ENCODE assay signal across 8 mouse cellular contexts in genomic region chr11:85392179-85392863, GRCm38 (mm10). TPM values are rescaled to one million over a fixed set of nuclear protein-coding genes. Genes with fewer than 3 reads are reported as not detected.
DNase-seq lines count a peak whose midpoint lies in the region; ATAC-seq and TF ChIP-seq lines count a peak whose summit lies in the region.

No protein-coding gene starts in this region.

- WGBS in heart, embryonic 10.5 days: 70% methylated on average over 12 of the region's 12 CpGs
- 64% methylated on average over 12 of the region's 12 CpGs for WGBS in limb, embryonic 13.5 days
- 62% methylated on average over 12 of the region's 12 CpGs for WGBS in stomach, embryonic 15.5 days
- WGBS in liver, postnatal 0 days (ENCODE audit: insufficient replicate concordance): 84% methylated on average over 12 of the region's 12 CpGs

- H3K4me3 ChIP-seq in heart, embryonic 10.5 days: no peak overlapping the region
- H3K4me3 ChIP-seq in limb, embryonic 13.5 days: no peak overlapping the region
- H3K4me3 ChIP-seq in stomach, embryonic 15.5 days (replicated peaks): no peak overlapping the region
- H3K4me3 ChIP-seq in liver, postnatal 0 days (ENCODE audit: low read depth, low read length): no peak overlapping the region

- no peaks in the 10 kb centered on the region for H3K36me3 ChIP-seq in heart, embryonic 10.5 days
- H3K36me3 ChIP-seq in limb, embryonic 13.5 days: no peaks in the 10 kb centered on the region
- H3K36me3 ChIP-seq in stomach, embryonic 15.5 days: no peaks in the 10 kb centered on the region
- 0 out of 2 replicates have a peak, but pooled peaks cover 4% of the 10 kb centered on the region for H3K36me3 ChIP-seq in liver, postnatal 0 days (replicated peaks; ENCODE audit: insufficient read depth, low read length)

- 0 out of 2 replicates have a peak overlapping the region, but pooled peaks have one; percentile 11 for H3K27ac ChIP-seq in heart, embryonic 10.5 days
- H3K27ac ChIP-seq in limb, embryonic 13.5 days: no peak overlapping the region; the same call in 1 of the 2 replicates
- H3K27ac ChIP-seq in stomach, embryonic 15.5 days: peak overlapping the region; percentile 32
- no peak overlapping the region for H3K27ac ChIP-seq in liver, postnatal 0 days (ENCODE audit: low read depth)

- H3K27me3 ChIP-seq in heart, embryonic 10.5 days (ENCODE audit: insufficient read depth, poor library complexity, severe bottlenecking): no peaks in the 10 kb centered on the region
- H3K27me3 ChIP-seq in limb, embryonic 13.5 days: no peaks in the 10 kb centered on the region
- H3K27me3 ChIP-seq in stomach, embryonic 15.5 days (replicated peaks): no peaks in the 10 kb centered on the region
- H3K27me3 ChIP-seq in liver, postnatal 0 days (ENCODE audit: insufficient read depth, low read length): no peaks in the 10 kb centered on the region

- peaks cover 2% of the 10 kb centered on the region; the same call in 1 of the 2 replicates for H3K4me1 ChIP-seq in heart, embryonic 10.5 days
- peaks cover 10% of the 10 kb centered on the region for H3K4me1 ChIP-seq in limb, embryonic 13.5 days
- 0 out of 2 replicates have a peak, but pooled peaks cover 6% of the 10 kb centered on the region for H3K4me1 ChIP-seq in stomach, embryonic 15.5 days
- no peaks in the 10 kb centered on the region for H3K4me1 ChIP-seq in liver, postnatal 0 days (ENCODE audit: insufficient read depth)

- no peak for TF ChIP-seq EP300 in liver, postnatal 0 days (IDR thresholded peaks at IDR 0.05; ENCODE audit: low read depth)

- peak; percentile 21 for DNase-seq in right cerebral cortex, adult 18-20 months
- DNase-seq in right cerebral cortex, postnatal 36 days (ENCODE audit: low spot score in 2 of 2): no peak
- DNase-seq in heart, embryonic 10.5 days (ENCODE audit: low spot score): no peak
- no peak for DNase-seq in left cerebral cortex, adult 11 months (ENCODE audit: low spot score)
- no peak for DNase-seq in liver, postnatal 0 days
- no peak for DNase-seq in B cell, adult 2 months

- no peak for TF ChIP-seq CTCF in liver, postnatal 0 days (IDR thresholded peaks at IDR 0.05; ENCODE audit: low read depth)

- H3K4me2 ChIP-seq in limb, embryonic 13.5 days (replicated peaks): no peak overlapping the region
- H3K4me2 ChIP-seq in stomach, embryonic 15.5 days: no peak overlapping the region
- no peak overlapping the region for H3K4me2 ChIP-seq in liver, postnatal 0 days (ENCODE audit: low read depth, low read length)

- no peak for ATAC-seq in limb, embryonic 13.5 days (ENCODE audit: low FRiP score, low read depth)
- no peak for ATAC-seq in stomach, embryonic 15.5 days (ENCODE audit: insufficient read depth, low FRiP score, low read depth)
- no peak for ATAC-seq in liver, postnatal 0 days

- no peaks in the 10 kb centered on the region for H3K9me3 ChIP-seq in heart, embryonic 10.5 days
- no peaks in the 10 kb centered on the region for H3K9me3 ChIP-seq in limb, embryonic 13.5 days
- H3K9me3 ChIP-seq in stomach, embryonic 15.5 days: no peaks in the 10 kb centered on the region
- H3K9me3 ChIP-seq in liver, postnatal 0 days (ENCODE audit: low read length): no peaks in the 10 kb centered on the region

- H3K9ac ChIP-seq in limb, embryonic 13.5 days: 0 out of 2 replicates have a peak overlapping the region, but pooled peaks have one; percentile 39
- no peak overlapping the region for H3K9ac ChIP-seq in stomach, embryonic 15.5 days
- no peak overlapping the region for H3K9ac ChIP-seq in liver, postnatal 0 days (replicated peaks)

RNA-seq across cellular contexts. Expression of gene Bcas3, which starts 39.4 kb away (rescaled TPM):
- polyA plus RNA-seq in heart, embryonic 10.5 days (2016; fragmentation: Nextera tagmentation; extraction: Ambion mirVana): 20.1 and 22.4 TPM in 2 replicates
- 25.5 and 30.3 TPM in 2 replicates for polyA plus RNA-seq in limb, embryonic 13.5 days (2015; fragmentation: Nextera tagmentation; extraction: Ambion mirVana)
- 16.7 and 17.9 TPM in 2 replicates for polyA plus RNA-seq in stomach, embryonic 15.5 days (2015; fragmentation: Nextera tagmentation; extraction: Ambion mirVana)
- 13.6 and 14.1 TPM in 2 replicates for polyA plus RNA-seq in liver, postnatal 0 days (2015; fragmentation: Nextera tagmentation; extraction: Ambion mirVana)

Comparison
In these comparisons a context has a peak if more than half of its experiments do, and no peak if none do; other contexts are left out.
1. H3K27ac ChIP-seq: peak in heart, embryonic 10.5 days (single experiment) and stomach, embryonic 15.5 days (single experiment); none in limb, embryonic 13.5 days (single experiment) and liver, postnatal 0 days (single experiment).